Mouse (Mus musculus): Measurements from ENCODE around the gene Stambpl1. TPM values are rescaled to one million over a fixed set of nuclear protein-coding genes. Genes with fewer than 3 reads are reported as not detected.

The Stambpl1 gene
- total RNA-seq, 2 experiments from 2014 or later: 3.1 to 3.9 TPM

GRCm38 (mm10) chr19:34284383-34284782 lies 92.4 kb downstream of the Stambpl1 start:
- peak; percentile 47 to 79 for DNase-seq

GRCm38 (mm10) chr19:34284826-34285225 lies 92.8 kb downstream of the Stambpl1 start:
- DNase-seq: no peak

- DNase-seq: no peak
These were observed 95.2 kb downstream of the Stambpl1 start for GRCm38 (mm10) chr19:34287221-34287620.

- no peak for DNase-seq
These were observed 95.8 kb downstream of the Stambpl1 start for GRCm38 (mm10) chr19:34287656-34288415.

GRCm38 (mm10) chr19:34288696-34289095 lies 96.7 kb downstream of the Stambpl1 start:
- no peak for DNase-seq

Other genes starting within 250 kb of the Stambpl1 start
- not detected for gene Lipf, start 231.0 kb upstream of the Stambpl1 start, total RNA-seq (2021)
- gene Lipk, start 183.9 kb upstream of the Stambpl1 start, total RNA-seq (2021): not detected
- gene Lipn, start 124.9 kb upstream of the Stambpl1 start, total RNA-seq (2021): not detected
- gene Lipm, start 91.3 kb upstream of the Stambpl1 start, total RNA-seq (2021): not detected
- not detected for gene Ankrd22, start 26.2 kb upstream of the Stambpl1 start, total RNA-seq (2021)
- gene Acta2, start 63.4 kb downstream of the Stambpl1 start, total RNA-seq (2021): 100 to 1,000 TPM in 1 of 2 experiments, 10 to 100 TPM in 1; 89.3 to 104 TPM
- gene Fas, start 98.4 kb downstream of the Stambpl1 start, total RNA-seq (2021): 10 to 100 TPM; 13.9 to 18.8 TPM

Data from heart, adult 18-20 months (tissue).